Mouse (Mus musculus) stomach, embryonic 16.5 days (tissue): ENCODE data around the gene Lrrc42. TPM values are rescaled to one million over a fixed set of nuclear protein-coding genes. Genes with fewer than 3 reads are reported as not detected.

ENCODE experiments used
- ATAC-seq: fragments of 200-750 bp; cut with Nextera tagmentation; 2 replicates; pipeline ENCODE4 v1.8.0; 2017; ENCODE audit warnings: moderate number of reproducible peaks, moderate TSS enrichment; ENCODE audit not compliant: insufficient read depth, low FRiP score
- H3K27ac ChIP-seq: fragments of 300-500 bp; sonication (generic); 2 replicates; pipeline ENCODE4 v1.5.1; 2014; ENCODE audit warnings: low read length
- H3K27me3 ChIP-seq: fragments of 300-500 bp; sonication (generic); 2 replicates; pipeline ENCODE4 v1.6.1; 2014; ENCODE audit warnings: low read length, control low read depth, mixed read lengths; ENCODE audit not compliant: control insufficient read depth, insufficient read depth
- H3K36me3 ChIP-seq: fragments of 300-500 bp; sonication (generic); 2 replicates; pipeline ENCODE4 v1.6.1; 2014; ENCODE audit warnings: low read length; ENCODE audit not compliant: control insufficient read depth, insufficient read depth
- H3K4me1 ChIP-seq: fragments of 300-500 bp; sonication (generic); 2 replicates; pipeline ENCODE4 v1.6.1; 2014; ENCODE audit warnings: low read length, control low read depth, mixed read lengths; ENCODE audit not compliant: control insufficient read depth, insufficient read depth
- H3K4me2 ChIP-seq: fragments of 300-500 bp; sonication (generic); 2 replicates; pipeline ENCODE4 v1.6.1; 2014; ENCODE audit warnings: low read depth, low read length, mixed read lengths
- H3K4me3 ChIP-seq: fragments of 300-500 bp; sonication (generic); replicated peaks from 2 replicates; pipeline ENCODE4 v1.5.1; 2014; ENCODE audit warnings: mild to moderate bottlenecking, low read length
- H3K9ac ChIP-seq: fragments of 300-500 bp; sonication (generic); 2 replicates; pipeline ENCODE4 v1.6.1; 2014; ENCODE audit warnings: low read length
- H3K9me3 ChIP-seq: fragments of 300-500 bp; sonication (generic); replicated peaks from 2 replicates; pipeline ENCODE4 v1.6.1; 2016; ENCODE audit warnings: low read length, control low read depth; ENCODE audit not compliant: control insufficient read depth
- WGBS: fragments of 180-500 bp; shearing (Covaris S2); extraction: QIAGEN DNeasy Blood & Tissue Kit; methylation state at CpG from one replicate; pipeline ENCODE4 v1.1.7; 2014; 5-methylcytosine and 5-hydroxymethylcytosine counted together
- polyA plus RNA-seq: library from polyadenylated mRNA; unstranded; fragments of >200 nt; fragmentation: Nextera tagmentation; extraction: Ambion mirVana; gene quantifications from 2 replicates; pipeline ENCODE4 v1.2.1, GENCODE M21; 2015

Lrrc42 gene
- polyA plus RNA-seq, 1 experiment from 2014 or later, result 52.7 TPM

DNA sequence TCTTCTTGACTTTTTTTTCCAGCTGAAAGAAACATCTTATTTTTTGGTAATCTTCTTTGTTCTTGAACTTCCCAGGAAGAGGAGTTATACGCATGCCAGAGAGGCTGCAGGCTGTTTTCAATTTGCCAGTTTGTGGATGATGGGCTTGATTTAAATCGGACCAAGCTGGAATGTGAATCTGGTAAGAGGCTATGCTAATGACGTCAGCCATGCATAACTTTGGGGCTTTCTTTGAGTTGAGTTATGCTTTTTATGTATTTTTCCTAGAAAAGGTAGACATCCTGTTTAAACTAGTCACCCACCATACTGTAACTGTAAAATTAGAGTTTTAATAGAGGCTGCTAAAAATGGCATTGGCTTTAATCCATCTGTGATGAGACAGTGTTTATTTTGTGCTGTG, 67.6 kb downstream of the Lrrc42 start:
- Histone ChIP-seq H3K4me2 (no peak overlapping the region), H3K9me3 (no peaks in the 10 kb centered on the region), H3K27me3 (no peaks in the 10 kb centered on the region), H3K27ac (no peak overlapping the region), H3K36me3 (0 out of 2 replicates have a peak, but pooled peaks cover 8% of the 10 kb centered on the region), H3K4me1 (0 out of 2 replicates have a peak, but pooled peaks cover 2% of the 10 kb centered on the region), H3K4me3 (no peak overlapping the region), H3K9ac (no peak overlapping the region)
- 69% methylated on average over 3 of the region's 3 CpGs for WGBS
- no peak for ATAC-seq

Other genes starting within 250 kb of the Lrrc42 start
- 88.2 and 91.8 TPM in 2 replicates for gene Mrpl37, start 186.7 kb downstream of the Lrrc42 start, polyA plus RNA-seq
- gene Cyb5rl, start 186.5 kb downstream of the Lrrc42 start, polyA plus RNA-seq, result 7.5 and 9.3 TPM in 2 replicates
- gene Cdcp2, start 156.6 kb downstream of the Lrrc42 start, polyA plus RNA-seq, result not detected in 2 replicates
- 442 and 466 TPM in 2 replicates for gene Tmem59, start 75.1 kb downstream of the Lrrc42 start, polyA plus RNA-seq
- gene Tceanc2, start 74.4 kb downstream of the Lrrc42 start, polyA plus RNA-seq, result 17.9 and 25.2 TPM in 2 replicates
- gene Ldlrad1, start 44.4 kb downstream of the Lrrc42 start, polyA plus RNA-seq, result not detected in 2 replicates
- 28.1 and 39.1 TPM in 2 replicates for gene Hspb11, start 61 bp upstream of the Lrrc42 start, polyA plus RNA-seq
- gene Dio1, start 53.6 kb upstream of the Lrrc42 start, polyA plus RNA-seq, result 0.39 and 0.80 TPM in 2 replicates
- gene Yipf1, start 60.8 kb upstream of the Lrrc42 start, polyA plus RNA-seq, result 58.6 and 58.9 TPM in 2 replicates
- 24.7 and 27.0 TPM in 2 replicates for gene Ndc1, start 114.3 kb upstream of the Lrrc42 start, polyA plus RNA-seq
- gene Glis1, start 181.1 kb upstream of the Lrrc42 start, polyA plus RNA-seq, result 0.21 and 0.87 TPM in 2 replicates